Mouse (Mus musculus) cerebellum, adult 2 months (tissue): ENCODE results near the gene Sytl2.

Source experiments
- CTCF ChIP-seq: fragments of 200-500 bp; IDR thresholded peaks from 2 replicates; pipeline ENCODE4 v1.5.1; 2011; ENCODE audit warnings: low read depth, mild to moderate bottlenecking, control low read depth, low read length, moderate library complexity, borderline replicate concordance; ENCODE audit not compliant: insufficient read depth
- POLR2A ChIP-seq: fragments of 200-500 bp; IDR thresholded peaks from 2 replicates; pipeline ENCODE4 v1.6.1; 2011; ENCODE audit warnings: low read length, control low read depth, borderline replicate concordance; ENCODE audit not compliant: insufficient read depth

DNA sequence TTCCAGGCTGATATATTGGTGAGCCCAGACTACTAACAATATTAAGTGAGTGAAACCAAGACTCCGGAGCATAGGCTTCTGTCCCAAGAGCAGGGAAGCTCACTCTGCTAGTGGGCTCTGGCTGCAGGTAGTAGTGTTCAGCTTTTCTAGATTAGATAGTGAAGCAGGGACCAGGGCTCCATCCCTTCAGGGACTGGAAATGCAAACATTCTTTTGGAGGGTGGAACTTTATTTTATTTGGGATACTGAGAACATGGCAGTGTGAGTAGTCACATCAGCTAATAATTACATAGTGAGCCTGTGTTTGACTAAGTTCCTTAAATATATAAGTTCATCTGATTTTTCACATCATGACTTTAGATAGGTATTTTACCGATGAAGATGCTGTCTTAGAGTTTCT is 14.8 kb downstream of the Sytl2 start:
- TF ChIP-seq CTCF (no peak), POLR2A (no peak)
